Mouse (Mus musculus) brain, adult 10 weeks (tissue): Measurements from ENCODE around the gene Ar. TPM values are rescaled to one million over a fixed set of nuclear protein-coding genes. Genes with fewer than 3 reads are reported as not detected.

Experiments used
- polyA plus RNA-seq: library from polyadenylated mRNA; stranded (reverse); fragments of 350-450 nt; fragmentation: Illumina TruSeq; extraction: RNeasy Lipid Tissue Mini Kit (QIAGEN cat#74804); gene quantifications from one replicate; pipeline ENCODE4 v1.2.3, GENCODE M21; 2015; ENCODE audit warnings: low read depth, low replicate concordance

Ar gene
- 7.4 TPM for polyA plus RNA-seq

GRCm38 (mm10) chrX:98148531-98149342 is at the start of gene Ar:
Gene Ar, plus strand, starts transcription at chrX:98148769.

